ENCODE assay signal across 27 mouse cellular contexts in the genomic region with DNA sequence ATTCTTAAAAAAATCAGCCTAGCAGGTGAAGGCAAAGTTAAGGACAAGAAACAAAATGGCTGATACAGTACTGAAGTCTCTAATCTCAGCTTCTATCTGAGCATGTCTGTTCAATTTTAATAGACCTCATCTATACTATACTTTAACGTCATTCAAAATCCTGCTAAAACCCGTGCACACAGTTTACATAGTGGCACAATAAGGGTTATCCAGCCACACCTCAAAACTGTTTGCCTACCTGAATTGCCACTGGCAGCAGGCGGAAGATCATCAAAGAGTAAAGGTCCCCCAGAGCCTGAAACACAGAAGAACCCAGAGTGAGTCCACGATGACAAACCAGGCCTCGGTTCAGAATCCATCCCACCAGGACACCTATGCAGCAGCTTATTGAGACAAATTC. TPM values are rescaled to one million over a fixed set of nuclear protein-coding genes. Genes with fewer than 3 reads are reported as not detected.
DNase-seq lines count a peak whose midpoint lies in the region; ATAC-seq and TF ChIP-seq lines count a peak whose summit lies in the region.
"Had no signal": no experiment of that assay in that cellular context is flagged by ENCODE, and none has a peak within 500 bp of the region (broad histone marks: within the 10 kb centered on the region; RNA-seq: fewer than 3 reads in every experiment).

No protein-coding gene starts in this region.

- no peak overlapping the region; the same call in 1 of the 2 replicates for H3K27ac ChIP-seq in intestine, embryonic 16.5 days (ENCODE audit: low read length)
- H3K27ac ChIP-seq in stomach, embryonic 15.5 days = no peak overlapping the region
- no peak overlapping the region for H3K27ac ChIP-seq in heart, adult 2 months
- H3K27ac ChIP-seq: embryonic facial prominence, embryonic 12.5 days; embryonic facial prominence, embryonic 15.5 days; gastrocnemius, adult 2 months; heart, embryonic 15.5 days; hindbrain, embryonic 10.5 days; hindbrain, embryonic 13.5 days had no signal

- no peak overlapping the region for H3K9ac ChIP-seq in intestine, embryonic 16.5 days (ENCODE audit: low read depth, low read length)
- no peak overlapping the region for H3K9ac ChIP-seq in stomach, embryonic 15.5 days
- H3K9ac ChIP-seq in heart, adult 2 months (ENCODE audit: low read depth, low read length) = no peak overlapping the region
- H3K9ac ChIP-seq: embryonic facial prominence, embryonic 12.5 days; embryonic facial prominence, embryonic 15.5 days; forebrain, postnatal 0 days; heart, embryonic 12.5 days; heart, embryonic 15.5 days; hindbrain, embryonic 13.5 days had no signal

- no peaks in the 10 kb centered on the region for H3K9me3 ChIP-seq in intestine, embryonic 16.5 days (ENCODE audit: control insufficient read depth, low read length)
- no peaks in the 10 kb centered on the region for H3K9me3 ChIP-seq in stomach, embryonic 15.5 days
- H3K9me3 ChIP-seq: embryonic facial prominence, embryonic 12.5 days; embryonic facial prominence, embryonic 15.5 days; heart, embryonic 12.5 days; heart, embryonic 15.5 days; hindbrain, embryonic 10.5 days; hindbrain, embryonic 13.5 days had no signal

- intact Hi-C loops in heart, adult 2 months (cut with DNase I) = no loop called here

- peak; percentile 0 for TF ChIP-seq CTCF in Patski (IDR thresholded peaks at IDR 0.05)
- TF ChIP-seq CTCF in heart, adult 2 months (IDR thresholded peaks at IDR 0.05) = no peak

- peaks cover 9% of the 10 kb centered on the region; the same call in 1 of the 2 replicates for H3K4me1 ChIP-seq in intestine, embryonic 16.5 days (ENCODE audit: control insufficient read depth, insufficient read depth, low read length)
- no peaks in the 10 kb centered on the region for H3K4me1 ChIP-seq in stomach, embryonic 15.5 days
- no peaks in the 10 kb centered on the region; the same call in 1 of the 2 replicates for H3K4me1 ChIP-seq in heart, adult 2 months (ENCODE audit: control insufficient read depth, insufficient read depth, low read length)
- H3K4me1 ChIP-seq: embryonic facial prominence, embryonic 12.5 days; heart, embryonic 12.5 days; heart, embryonic 15.5 days had no signal

- in situ Hi-C loops in Patski (cut with MboI; ENCODE audit: low pct_unique_long_range_greater_than_20kb) = no loop called here

- WGBS in intestine, embryonic 16.5 days = 65% methylated on average over 5 of the region's 5 CpGs
- WGBS in stomach, embryonic 15.5 days = 66% methylated on average over 5 of the region's 5 CpGs
- WGBS in heart, adult 2 months = 96% methylated on average over 5 of the region's 5 CpGs

- DNase-seq in Patski (ENCODE audit: low read depth, low spot score) = no peak
- no peak for DNase-seq in heart, adult 2 months
- DNase-seq in layer of hippocampus, postnatal 10 days (ENCODE audit: low spot score in 2 of 2) = no peak
- DNase-seq in embryo, embryonic 11 days = no peak
- DNase-seq: adrenal gland, adult 2 months; adrenal gland, postnatal 14 days; cerebellum, adult 11-12 months; cerebellum, adult 8-10 months; cerebellum, postnatal 10 days; cerebellum, postnatal 36 days; forebrain, postnatal 0 days; gastrocnemius, adult 2 months; gastrocnemius, postnatal 14 days; heart, adult 11 months; heart, postnatal 10 days; heart, postnatal 36 days had no signal

- no peak for TF ChIP-seq POLR2A in heart, adult 2 months (IDR thresholded peaks at IDR 0.05; ENCODE audit: insufficient read depth, low read depth, low read length)

- POLR2A ChIA-PET in Patski (lab: Charles Lee) = no interaction called here

- H3K36me3 ChIP-seq in intestine, embryonic 16.5 days (ENCODE audit: control insufficient read depth, insufficient read depth, low read length) = peaks cover 10% of the 10 kb centered on the region
- H3K36me3 ChIP-seq in stomach, embryonic 15.5 days = peaks cover 34% of the 10 kb centered on the region
- peaks cover 2% of the 10 kb centered on the region; the same call in 1 of the 2 replicates for H3K36me3 ChIP-seq in heart, adult 2 months (ENCODE audit: control insufficient read depth, insufficient read depth, low read length)

- CTCF ChIA-PET in Patski (lab: Charles Lee) = interaction anchor here (7.3 kb wide), 1 partner anchor 43 kb away, joined by 21 read pairs; no protein-coding TSS in a partner anchor

- no peaks in the 10 kb centered on the region for H3K27me3 ChIP-seq in Patski
- H3K27me3 ChIP-seq in intestine, embryonic 16.5 days (replicated peaks; ENCODE audit: control insufficient read depth, insufficient read depth, low read length) = no peaks in the 10 kb centered on the region
- H3K27me3 ChIP-seq in stomach, embryonic 15.5 days (replicated peaks) = no peaks in the 10 kb centered on the region
- no peaks in the 10 kb centered on the region for H3K27me3 ChIP-seq in heart, adult 2 months (ENCODE audit: control insufficient read depth, insufficient read depth, low read length)
- H3K27me3 ChIP-seq: embryonic facial prominence, embryonic 12.5 days; embryonic facial prominence, embryonic 15.5 days; heart, embryonic 12.5 days; heart, embryonic 15.5 days; hindbrain, embryonic 13.5 days had no signal

- H3K4me2 ChIP-seq in intestine, embryonic 16.5 days (ENCODE audit: low read depth, low read length) = no peak overlapping the region
- no peak overlapping the region for H3K4me2 ChIP-seq in stomach, embryonic 15.5 days
- H3K4me2 ChIP-seq: embryonic facial prominence, embryonic 12.5 days; embryonic facial prominence, embryonic 15.5 days; heart, embryonic 12.5 days; heart, embryonic 15.5 days; hindbrain, embryonic 13.5 days had no signal

- no peak overlapping the region for H3K4me3 ChIP-seq in intestine, embryonic 16.5 days (ENCODE audit: low read length)
- no peak overlapping the region for H3K4me3 ChIP-seq in stomach, embryonic 15.5 days (replicated peaks)
- H3K4me3 ChIP-seq in heart, adult 2 months = no peak overlapping the region
- H3K4me3 ChIP-seq: embryonic facial prominence, embryonic 12.5 days; embryonic facial prominence, embryonic 15.5 days; gastrocnemius, adult 2 months; heart, embryonic 12.5 days; heart, embryonic 15.5 days; hindbrain, embryonic 10.5 days; hindbrain, embryonic 13.5 days had no signal

- no peak for TF ChIP-seq EP300 in heart, adult 2 months (IDR thresholded peaks at IDR 0.05; ENCODE audit: insufficient read depth, low read depth, low read length)

- H3K79me2 ChIP-seq in heart, adult 2 months (replicated peaks; ENCODE audit: control insufficient read depth, insufficient read depth, low read length) = peaks cover 1% of the 10 kb centered on the region

- no peak for ATAC-seq in Patski
- peak; percentile 88 for ATAC-seq in intestine, embryonic 16.5 days
- ATAC-seq in stomach, embryonic 15.5 days (ENCODE audit: insufficient read depth, low FRiP score, low read depth) = peak; percentile 72; the same call in 1 of the 2 replicates
- ATAC-seq: forebrain, embryonic 14.5 days; forebrain, postnatal 0 days; hindbrain, embryonic 16.5 days had no signal

RNA-seq across cellular contexts. Expression of gene Ilkap, which starts 8.2 kb away (rescaled TPM):
- 82.4 TPM for polyA plus RNA-seq in Patski (2021)
- 102 and 112 TPM in 2 replicates for polyA plus RNA-seq in intestine, embryonic 16.5 days (2015; fragmentation: Nextera tagmentation; extraction: Ambion mirVana)
- 119 and 128 TPM in 2 replicates for polyA plus RNA-seq in stomach, embryonic 15.5 days (2015; fragmentation: Nextera tagmentation; extraction: Ambion mirVana)
- 10 to 100 TPM; 47.3 to 49.0 TPM for total RNA-seq in heart, adult 2 months (2021)
- 36.6 and 43.6 TPM in 2 replicates for polyA plus RNA-seq in heart, adult 2 months (2012; rRNA removed)
- total RNA-seq in layer of hippocampus, postnatal 10 days (2021) = 10 to 100 TPM; 60.1 to 78.9 TPM

RNA-seq across cellular contexts. Expression of gene Hes6, which starts 23.5 kb away (rescaled TPM):
- 52.9 TPM for polyA plus RNA-seq in Patski (2021)
- polyA plus RNA-seq in intestine, embryonic 16.5 days (2015; fragmentation: Nextera tagmentation; extraction: Ambion mirVana) = 98.7 and 105 TPM in 2 replicates
- polyA plus RNA-seq in stomach, embryonic 15.5 days (2015; fragmentation: Nextera tagmentation; extraction: Ambion mirVana) = 82.9 and 89.5 TPM in 2 replicates
- total RNA-seq in heart, adult 2 months (2021) = 10 to 100 TPM; 17.4 to 18.2 TPM
- 23.6 and 25.8 TPM in 2 replicates for polyA plus RNA-seq in heart, adult 2 months (2012; rRNA removed)
- total RNA-seq in layer of hippocampus, postnatal 10 days (2021) = 10 to 100 TPM; 31.4 to 36.0 TPM

RNA-seq across cellular contexts. Expression of gene Erfe, which starts 24.1 kb away (rescaled TPM):
- 0.50 TPM for polyA plus RNA-seq in Patski (2021)
- polyA plus RNA-seq in intestine, embryonic 16.5 days (2015; fragmentation: Nextera tagmentation; extraction: Ambion mirVana) = 7.1 and 9.0 TPM in 2 replicates
- 3.2 and 3.7 TPM in 2 replicates for polyA plus RNA-seq in stomach, embryonic 15.5 days (2015; fragmentation: Nextera tagmentation; extraction: Ambion mirVana)
- total RNA-seq in heart, adult 2 months (2021) = under 1 TPM in 1 of 2 experiments, not detected in 1; 0.09 TPM
- polyA plus RNA-seq in heart, adult 2 months (2012; rRNA removed) = 0.29 TPM in 2 replicates
- under 1 TPM; 0.18 to 0.57 TPM for total RNA-seq in layer of hippocampus, postnatal 10 days (2021)
- total RNA-seq: heart, postnatal 36 days had no signal

RNA-seq across cellular contexts. Expression of gene Klhl30, which starts 39.6 kb away (rescaled TPM):
- polyA plus RNA-seq in Patski (2021) = 27.2 TPM
- 0.37 and 0.38 TPM in 2 replicates for polyA plus RNA-seq in intestine, embryonic 16.5 days (2015; fragmentation: Nextera tagmentation; extraction: Ambion mirVana)
- 0.55 and 0.63 TPM in 2 replicates for polyA plus RNA-seq in stomach, embryonic 15.5 days (2015; fragmentation: Nextera tagmentation; extraction: Ambion mirVana)
- total RNA-seq in heart, adult 2 months (2021) = 10 to 100 TPM; 34.7 to 46.0 TPM
- polyA plus RNA-seq in heart, adult 2 months (2012; rRNA removed) = 59.8 and 72.0 TPM in 2 replicates
- total RNA-seq in layer of hippocampus, postnatal 10 days (2021) = not detected
- polyA plus RNA-seq: forebrain, embryonic 11.5 days had no signal
